Mouse (Mus musculus) CD4-positive naive resting alpha-beta T cell, adult 57 days (primary cell): ENCODE results near the gene Degs1. TPM values are rescaled to one million over a fixed set of nuclear protein-coding genes. Genes with fewer than 3 reads are reported as not detected.

Experiments used
- total RNA-seq: library from RNA; stranded (reverse); gene quantifications from one replicate; pipeline ENCODE4 v1.2.4, GENCODE M21; 2023

Degs1 gene
- total RNA-seq = 51.4 TPM

GRCm38 (mm10) chr1:182282091-182283075 is at the start of gene Degs1:
Gene Degs1, minus strand, starts transcription at chr1:182282804.

Other genes with a start within 250 kb of the Degs1 start
- 75.3 TPM for gene Srp9, start 158.1 kb downstream of the Degs1 start, total RNA-seq
- not detected for gene Vmn1r1, start 118.3 kb downstream of the Degs1 start, total RNA-seq
- gene Fbxo28, start 58.8 kb upstream of the Degs1 start, total RNA-seq = 42.0 TPM
- gene Trp53bp2, start 126.4 kb upstream of the Degs1 start, total RNA-seq = 36.4 TPM
- gene Capn2, start 234.8 kb upstream of the Degs1 start, total RNA-seq = 74.5 TPM